Comparison of ENCODE assay signal across 16 mouse cellular contexts in genomic region chr7:117430361-117430935, GRCm38 (mm10).
"Had no signal": no experiment of that assay in that cellular context is flagged by ENCODE, and none has a peak within 500 bp of the region (broad histone marks: within the 10 kb centered on the region; RNA-seq: fewer than 3 reads in every experiment).

No protein-coding gene starts in this region.

- ATAC-seq: liver, postnatal 0 days; midbrain, embryonic 16.5 days had no signal

- H3K27me3 ChIP-seq: limb, embryonic 12.5 days; liver, embryonic 13.5 days; lung, embryonic 15.5 days; neural tube, embryonic 13.5 days had no signal

- H3K27ac ChIP-seq: kidney, postnatal 0 days; limb, embryonic 12.5 days; liver, embryonic 13.5 days; lung, embryonic 15.5 days; neural tube, embryonic 13.5 days had no signal

- H3K4me3 ChIP-seq: limb, embryonic 12.5 days; liver, embryonic 13.5 days; lung, embryonic 15.5 days; midbrain, embryonic 10.5 days; neural tube, embryonic 13.5 days had no signal

- H3K36me3 ChIP-seq: limb, embryonic 12.5 days; liver, embryonic 13.5 days; lung, embryonic 15.5 days; midbrain, embryonic 10.5 days; neural tube, embryonic 13.5 days had no signal

- DNase-seq: kidney, postnatal 36 days; liver; liver, embryonic 13.5 days; liver, postnatal 0 days; lung, postnatal 14 days; retina, postnatal 1 day; right cerebral cortex, postnatal 4 days; spleen, adult 18-20 months; thymus, adult 18-20 months; thymus, postnatal 14 days had no signal

- H3K9me3 ChIP-seq: limb, embryonic 12.5 days; liver, embryonic 13.5 days; lung, embryonic 15.5 days; midbrain, embryonic 10.5 days; neural tube, embryonic 13.5 days had no signal

- H3K4me1 ChIP-seq: neural tube, embryonic 13.5 days had no signal
